Mouse (Mus musculus) brain, embryonic 14.5 days (tissue): ENCODE results near the gene Taf4.

ENCODE experiments used
- CTCF ChIP-seq: fragments of 200-500 bp; IDR thresholded peaks from 2 replicates; pipeline ENCODE4 v1.5.1; 2012; ENCODE audit warnings: inconsistent platforms, mild to moderate bottlenecking, moderate library complexity, borderline replicate concordance; ENCODE audit not compliant: insufficient read depth, insufficient read length; ENCODE audit errors: extremely low read depth
- POLR2A ChIP-seq: fragments of 200-500 bp; IDR thresholded peaks from 2 replicates; pipeline ENCODE4 v1.6.1; 2012; ENCODE audit warnings: mild to moderate bottlenecking, inconsistent platforms, borderline replicate concordance; ENCODE audit not compliant: poor library complexity, insufficient read depth, insufficient read length, severe bottlenecking; ENCODE audit errors: extremely low read depth

- TF ChIP-seq CTCF: no peak
- no peak for TF ChIP-seq POLR2A
Observed at GRCm38 (mm10) chr2:180017632-180018031, 41.2 kb upstream of the Taf4 start.
